Mouse (Mus musculus): ENCODE results near the gene 1700020D05Rik. TPM values are rescaled to one million over a fixed set of nuclear protein-coding genes. Genes with fewer than 3 reads are reported as not detected.

1700020D05Rik gene
- polyA plus RNA-seq (2012; rRNA removed) = 1.1 and 1.2 TPM in 2 replicates

DNA sequence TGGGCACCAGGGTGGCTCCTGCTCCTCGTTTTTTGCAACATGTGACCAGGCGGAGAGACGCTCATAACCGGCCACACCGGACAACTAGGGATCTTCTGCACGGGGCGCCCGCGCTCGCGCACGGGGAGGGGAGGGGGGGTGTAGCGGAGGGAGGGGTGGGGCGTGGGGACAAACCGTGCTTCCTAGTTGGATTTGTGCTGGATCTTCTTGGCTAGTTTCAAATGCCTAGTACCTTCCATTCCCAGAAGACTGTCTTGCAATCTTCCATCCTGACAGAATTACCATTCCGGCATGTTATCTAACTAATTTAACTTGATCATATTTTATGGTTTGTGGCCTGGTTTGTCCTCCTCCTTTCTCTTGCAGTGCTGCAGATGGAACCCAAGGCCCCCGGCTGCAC lies at the start of gene 1700020D05Rik:
1700020D05Rik (minus strand) TSS at position 101 of the 400 bp plus-strand sequence.
- no peak for DNase-seq
- TF ChIP-seq CTCF (IDR thresholded peaks at IDR 0.05; ENCODE audit: insufficient read depth, low read length) (no peak), POLR2A (IDR thresholded peaks at IDR 0.05; ENCODE audit: borderline replicate concordance, extremely low read depth, low read depth, low read length) (no peak)
- H3K4me3 ChIP-seq (replicated peaks; ENCODE audit: extremely low read depth, low read depth, low read length) = no peak within 1 kb of the TSS
- H3K4me1 ChIP-seq (ENCODE audit: control insufficient read depth, insufficient read depth, low read length) = no peaks in the 10 kb centered on the region
- WGBS = 59% methylated on average over 17 of the region's 17 CpGs

DNA sequence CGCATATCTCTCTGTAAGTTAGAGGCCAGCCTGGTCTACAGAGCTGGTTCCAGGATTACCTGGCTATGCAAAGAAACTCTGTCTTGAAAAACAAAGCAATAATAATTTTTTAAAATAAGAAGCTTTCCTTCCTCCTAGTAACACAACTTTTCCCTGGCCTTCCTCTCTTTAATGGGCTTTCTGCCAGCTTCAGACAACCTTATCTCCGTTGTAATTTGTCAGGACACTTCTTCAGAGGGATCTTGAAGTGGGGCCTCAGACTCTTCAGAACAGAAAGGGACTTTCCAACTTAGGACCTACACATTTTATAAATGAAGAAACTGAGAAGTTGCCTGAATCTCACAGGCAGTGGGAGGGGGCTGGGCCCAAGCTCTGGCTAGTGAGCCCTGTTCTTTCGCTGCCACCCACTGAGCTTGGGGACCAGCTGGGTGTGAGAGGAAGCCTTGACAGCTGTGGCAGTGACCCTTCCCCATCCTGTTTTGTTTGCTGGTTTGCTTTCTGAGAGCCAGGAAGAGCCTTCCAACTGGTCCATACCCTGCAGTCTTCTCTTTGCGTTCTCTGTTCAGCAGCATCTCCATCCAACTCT lies 44.0 kb upstream of the 1700020D05Rik start:
- no peak overlapping the region for H3K4me3 ChIP-seq (replicated peaks; ENCODE audit: extremely low read depth, low read depth, low read length)
- DNase-seq = no peak
- WGBS = 57% methylated on average over 4 of the region's 4 CpGs
- no peaks in the 10 kb centered on the region for H3K4me1 ChIP-seq (ENCODE audit: control insufficient read depth, insufficient read depth, low read length)
- TF ChIP-seq POLR2A (IDR thresholded peaks at IDR 0.05; ENCODE audit: borderline replicate concordance, extremely low read depth, low read depth, low read length) (no peak), CTCF (IDR thresholded peaks at IDR 0.05; ENCODE audit: insufficient read depth, low read length) (no peak)

DNA sequence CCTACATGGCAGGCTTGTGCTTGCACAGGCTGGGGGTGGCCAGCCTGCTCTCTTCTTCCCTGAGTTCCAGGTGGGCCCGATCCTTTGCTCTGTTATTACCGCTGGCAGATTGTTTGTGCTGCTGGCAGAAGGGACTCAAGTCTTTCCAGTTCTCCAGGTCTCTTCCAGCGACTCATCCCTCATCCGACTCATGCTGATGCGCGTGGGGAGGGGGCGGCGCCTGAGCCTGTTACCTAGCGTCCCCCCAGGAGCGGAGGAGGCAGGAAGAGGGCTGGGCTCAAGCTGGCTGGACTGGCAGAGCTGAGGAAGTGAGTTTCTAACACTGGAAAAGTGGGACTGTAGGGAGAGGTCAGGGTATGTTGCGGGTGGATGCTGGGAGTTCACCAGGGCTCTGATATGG lies 40.4 kb upstream of the 1700020D05Rik start:
- 62% methylated on average over 11 of the region's 11 CpGs for WGBS
- no peak overlapping the region for H3K4me3 ChIP-seq (replicated peaks; ENCODE audit: extremely low read depth, low read depth, low read length)

DNA sequence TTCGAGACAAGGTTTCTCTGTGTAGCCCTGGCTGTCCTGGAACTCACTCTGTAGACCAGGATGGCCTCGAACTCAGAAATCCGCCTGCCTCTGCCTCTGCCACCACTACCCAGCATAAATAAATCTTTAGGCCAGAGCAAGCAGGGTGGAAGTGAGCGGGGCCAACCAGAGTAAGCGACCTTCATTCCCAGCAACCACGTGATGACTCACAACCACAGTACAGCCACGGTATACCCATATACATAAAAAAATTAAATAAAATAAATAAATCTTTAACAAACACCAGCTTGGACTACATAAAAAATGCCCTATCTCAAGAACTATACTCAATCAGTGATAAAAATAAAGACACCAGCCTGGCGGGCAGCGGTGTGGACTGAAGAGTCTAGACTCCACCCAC lies 39.8 kb upstream of the 1700020D05Rik start:
- WGBS = 82% methylated on average over 9 of the region's 9 CpGs
- no peak for DNase-seq

More for the DNA sequence above, 40.4 kb upstream of the 1700020D05Rik start:
- DNase-seq = no peak
- TF ChIP-seq CTCF (IDR thresholded peaks at IDR 0.05; ENCODE audit: insufficient read depth, low read length) (no peak), POLR2A (IDR thresholded peaks at IDR 0.05; ENCODE audit: borderline replicate concordance, extremely low read depth, low read depth, low read length) (no peak)
- H3K4me1 ChIP-seq (ENCODE audit: control insufficient read depth, insufficient read depth, low read length) = no peaks in the 10 kb centered on the region

DNA sequence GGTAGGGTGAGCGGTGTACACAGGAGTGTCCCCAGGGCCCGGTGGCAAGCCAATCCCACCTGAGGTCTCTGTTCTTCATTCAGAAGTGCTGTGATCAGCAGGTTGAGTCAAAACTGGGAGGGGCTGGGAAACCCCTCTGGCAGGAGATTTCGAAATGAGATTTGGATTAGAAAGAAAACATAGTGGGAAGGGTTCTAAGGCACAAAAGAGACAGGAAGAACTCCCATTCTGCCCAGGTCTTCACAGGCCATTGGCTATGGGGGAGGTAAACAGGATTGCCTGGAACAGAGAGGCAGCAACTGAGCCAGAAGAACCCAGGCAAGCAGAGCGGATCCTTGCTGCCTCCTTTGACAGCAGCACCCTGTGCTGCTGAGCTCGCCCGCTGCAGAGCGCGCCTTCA lies 35.2 kb upstream of the 1700020D05Rik start:
- WGBS = 86% methylated on average over 8 of the region's 8 CpGs

More for the DNA sequence above, 39.8 kb upstream of the 1700020D05Rik start:
- Histone ChIP-seq H3K4me1 (ENCODE audit: control insufficient read depth, insufficient read depth, low read length) (no peaks in the 10 kb centered on the region), H3K4me3 (replicated peaks; ENCODE audit: extremely low read depth, low read depth, low read length) (no peak overlapping the region)
- TF ChIP-seq CTCF (IDR thresholded peaks at IDR 0.05; ENCODE audit: insufficient read depth, low read length) = no peak
- no peak for TF ChIP-seq POLR2A (IDR thresholded peaks at IDR 0.05; ENCODE audit: borderline replicate concordance, extremely low read depth, low read depth, low read length)

DNA sequence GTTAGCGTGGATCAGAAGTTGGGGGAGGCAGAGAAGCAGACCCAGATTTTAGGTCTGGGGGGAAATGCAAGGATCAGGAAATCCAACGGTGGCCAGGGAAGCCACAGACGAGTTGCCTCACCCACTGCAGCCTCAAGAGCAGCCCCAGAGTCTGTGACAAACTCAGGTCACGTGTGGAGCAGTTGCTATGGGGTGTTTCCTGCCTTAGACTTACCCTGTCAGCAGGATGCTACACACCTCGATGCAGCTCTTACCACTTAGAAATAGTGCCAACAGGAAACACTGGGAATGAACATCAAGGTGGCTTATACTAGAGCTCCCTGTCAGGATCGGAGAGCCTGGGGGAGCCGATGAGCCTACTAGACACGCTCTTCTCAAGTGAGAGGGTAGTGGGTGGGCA lies 28.9 kb upstream of the 1700020D05Rik start:
- 54% methylated on average over 8 of the region's 8 CpGs for WGBS
- TF ChIP-seq CTCF (IDR thresholded peaks at IDR 0.05; ENCODE audit: insufficient read depth, low read length) (no peak), POLR2A (IDR thresholded peaks at IDR 0.05; ENCODE audit: borderline replicate concordance, extremely low read depth, low read depth, low read length) (no peak)
- Histone ChIP-seq H3K4me3 (replicated peaks; ENCODE audit: extremely low read depth, low read depth, low read length) (no peak overlapping the region), H3K4me1 (ENCODE audit: control insufficient read depth, insufficient read depth, low read length) (no peaks in the 10 kb centered on the region)
- no peak for DNase-seq

More for the DNA sequence above, 35.2 kb upstream of the 1700020D05Rik start:
- Histone ChIP-seq H3K4me3 (replicated peaks; ENCODE audit: extremely low read depth, low read depth, low read length) (no peak overlapping the region), H3K4me1 (ENCODE audit: control insufficient read depth, insufficient read depth, low read length) (no peaks in the 10 kb centered on the region)
- DNase-seq = no peak
- TF ChIP-seq CTCF (IDR thresholded peaks at IDR 0.05; ENCODE audit: insufficient read depth, low read length) (no peak), POLR2A (IDR thresholded peaks at IDR 0.05; ENCODE audit: borderline replicate concordance, extremely low read depth, low read depth, low read length) (no peak)

DNA sequence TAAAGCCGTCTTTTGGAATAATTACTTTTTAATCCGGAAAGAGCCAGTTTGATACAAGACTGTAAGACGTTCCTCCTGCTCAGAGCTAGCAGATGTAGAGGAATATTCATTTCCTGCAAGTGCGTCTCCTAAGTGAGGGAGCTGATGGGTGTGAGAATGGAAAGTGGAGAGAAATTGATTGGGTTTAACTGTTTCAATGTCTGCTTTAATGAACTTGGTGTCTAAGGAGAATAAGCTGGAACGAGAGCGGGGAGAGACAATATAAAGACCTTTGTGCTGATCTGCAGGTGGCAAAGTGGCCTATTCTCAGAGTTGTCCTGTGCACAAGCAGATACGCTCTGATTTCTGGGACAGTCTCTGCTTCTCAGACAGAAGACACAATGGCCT lies 26.5 kb upstream of the 1700020D05Rik start:
- WGBS = 55% methylated on average over 7 of the region's 7 CpGs
- Histone ChIP-seq H3K4me3 (replicated peaks; ENCODE audit: extremely low read depth, low read depth, low read length) (no peak overlapping the region), H3K4me1 (ENCODE audit: control insufficient read depth, insufficient read depth, low read length) (no peaks in the 10 kb centered on the region)
- no peak for TF ChIP-seq POLR2A (IDR thresholded peaks at IDR 0.05; ENCODE audit: borderline replicate concordance, extremely low read depth, low read depth, low read length)
- no peak for TF ChIP-seq CTCF (IDR thresholded peaks at IDR 0.05; ENCODE audit: insufficient read depth, low read length)
- DNase-seq = no peak

DNA sequence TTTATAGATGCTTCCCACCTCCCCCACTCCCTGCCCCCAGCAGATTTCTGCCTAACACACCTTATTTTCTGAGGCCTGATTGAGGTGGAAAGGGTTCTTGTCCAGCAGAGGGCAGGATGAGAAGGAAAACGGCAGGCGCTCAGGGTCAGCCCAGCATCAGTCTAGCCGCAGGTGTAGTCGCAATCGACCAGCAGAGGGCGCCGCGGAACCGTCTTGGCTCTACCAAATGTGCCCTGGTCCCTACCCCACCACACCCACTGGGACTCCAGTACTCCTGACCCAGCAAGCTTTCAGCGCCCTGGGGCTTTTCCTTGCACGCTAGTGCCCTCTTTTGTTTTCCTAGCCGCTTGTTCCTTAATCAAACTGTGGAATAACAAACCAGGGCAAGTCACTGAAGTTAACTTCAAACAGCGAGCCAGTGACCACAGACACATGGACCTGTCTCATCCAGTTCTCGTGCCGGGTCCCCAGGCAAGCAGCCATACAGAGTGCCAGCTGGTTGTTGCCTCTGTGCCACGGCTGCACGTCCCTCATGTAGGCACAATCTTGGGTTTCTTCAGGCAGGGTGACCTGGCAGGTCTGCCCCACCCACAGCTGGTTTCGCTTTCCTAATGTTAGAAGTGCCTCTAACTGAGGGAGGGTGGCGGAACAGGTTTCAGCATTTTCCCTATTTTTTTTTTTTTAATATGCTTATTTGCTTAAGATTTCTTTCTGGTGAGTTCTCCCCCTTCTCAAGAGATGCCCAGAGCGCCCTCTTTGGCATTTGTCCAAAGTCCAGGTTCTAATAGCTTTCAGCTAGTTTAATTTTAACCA lies 25.9 kb upstream of the 1700020D05Rik start:
- TF ChIP-seq CTCF (IDR thresholded peaks at IDR 0.05; ENCODE audit: insufficient read depth, low read length) (peak; percentile 94), POLR2A (IDR thresholded peaks at IDR 0.05; ENCODE audit: borderline replicate concordance, extremely low read depth, low read depth, low read length) (no peak)
- DNase-seq = peak; percentile 98
- Histone ChIP-seq H3K4me3 (replicated peaks; ENCODE audit: extremely low read depth, low read depth, low read length) (peak overlapping the region; percentile 58), H3K4me1 (ENCODE audit: control insufficient read depth, insufficient read depth, low read length) (no peaks in the 10 kb centered on the region)
- 8% methylated on average over 20 of the region's 20 CpGs for WGBS

DNA sequence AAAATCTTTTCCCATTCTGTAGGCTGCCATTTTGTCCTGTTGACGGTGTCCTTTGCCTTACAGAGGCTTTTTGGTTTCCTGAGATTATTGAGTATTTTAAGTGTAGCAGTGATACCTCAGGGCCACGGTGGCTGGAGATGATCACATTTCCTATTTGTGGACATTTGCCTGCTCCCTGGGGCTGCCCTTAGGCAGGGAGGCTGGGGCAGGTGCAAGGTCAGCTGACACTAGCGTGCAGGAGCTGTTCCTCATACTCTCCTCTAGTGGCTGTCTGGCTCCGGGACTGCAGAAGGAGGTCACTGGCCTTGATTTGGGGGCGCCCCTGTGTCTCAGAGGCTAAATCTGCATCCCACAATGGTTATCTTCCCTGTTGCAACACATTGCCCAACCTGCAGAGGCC lies 21.6 kb upstream of the 1700020D05Rik start:
- H3K4me1 ChIP-seq (ENCODE audit: control insufficient read depth, insufficient read depth, low read length) = no peaks in the 10 kb centered on the region
- no peak overlapping the region for H3K4me3 ChIP-seq (replicated peaks; ENCODE audit: extremely low read depth, low read depth, low read length)
- 82% methylated on average over 5 of the region's 5 CpGs for WGBS
- DNase-seq = no peak
- TF ChIP-seq POLR2A (IDR thresholded peaks at IDR 0.05; ENCODE audit: borderline replicate concordance, extremely low read depth, low read depth, low read length) (no peak), CTCF (IDR thresholded peaks at IDR 0.05; ENCODE audit: insufficient read depth, low read length) (no peak)

DNA sequence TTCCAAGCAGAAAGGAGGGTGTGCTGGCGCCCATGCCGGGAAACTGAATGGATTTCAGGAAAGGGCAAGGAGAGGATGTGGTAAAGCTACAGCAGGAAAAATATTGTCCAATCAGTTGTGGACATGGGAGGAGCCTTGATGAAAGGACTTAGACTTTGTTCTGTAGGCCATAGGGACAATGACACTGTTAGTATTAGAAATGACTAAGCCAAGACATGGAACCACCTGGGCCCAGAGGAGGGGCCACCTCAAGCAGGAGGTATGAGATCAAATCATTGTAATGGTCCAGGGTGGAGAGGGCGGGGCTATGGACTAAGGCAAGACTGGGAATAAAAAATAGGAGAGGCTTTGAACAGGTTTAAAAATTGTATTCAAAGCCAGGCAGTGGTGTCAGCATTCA lies 15.1 kb upstream of the 1700020D05Rik start:
- Histone ChIP-seq H3K4me3 (replicated peaks; ENCODE audit: extremely low read depth, low read depth, low read length) (no peak overlapping the region), H3K4me1 (ENCODE audit: control insufficient read depth, insufficient read depth, low read length) (no peaks in the 10 kb centered on the region)
- 92% methylated on average over 3 of the region's 3 CpGs for WGBS
- TF ChIP-seq POLR2A (IDR thresholded peaks at IDR 0.05; ENCODE audit: borderline replicate concordance, extremely low read depth, low read depth, low read length) = no peak
- TF ChIP-seq CTCF (IDR thresholded peaks at IDR 0.05; ENCODE audit: insufficient read depth, low read length) = no peak
- DNase-seq = no peak

Measured in lung, adult 2 months (tissue).